Mouse (Mus musculus): ENCODE results near the gene Noa1. TPM values are rescaled to one million over a fixed set of nuclear protein-coding genes. Genes with fewer than 3 reads are reported as not detected.

Noa1 gene
- polyA plus RNA-seq, 1 experiment from 2014 or later: 29.8 TPM

GRCm38 (mm10) chr5:77275950-77276349 lies 33.9 kb downstream of the Noa1 start:
- no peaks in the 10 kb centered on the region for H3K27me3 ChIP-seq (ENCODE audit: insufficient read depth, low read length)
- ATAC-seq (ENCODE audit: insufficient read depth) (no peak), DNase-seq (peak; percentile 71)
- peaks cover 91% of the 10 kb centered on the region for H3K36me3 ChIP-seq (ENCODE audit: insufficient read depth)
- H3K27ac ChIP-seq (ENCODE audit: low read depth): no peak overlapping the region
- H3K9ac ChIP-seq: no peak overlapping the region
- WGBS: 84% methylated on average over 5 of the region's 5 CpGs
- peak; percentile 71 for TF ChIP-seq CTCF (IDR thresholded peaks at IDR 0.05; ENCODE audit: low read depth)
- no peak overlapping the region for H3K4me3 ChIP-seq (ENCODE audit: low read depth, low read length)
- H3K4me1 ChIP-seq (ENCODE audit: insufficient read depth): no peaks in the 10 kb centered on the region
- no peaks in the 10 kb centered on the region for H3K9me3 ChIP-seq (ENCODE audit: low read depth, low read length)
- no peak overlapping the region for H3K4me2 ChIP-seq

- H3K9me3 ChIP-seq (ENCODE audit: low read depth, low read length): no peaks in the 10 kb centered on the region
- ATAC-seq (ENCODE audit: insufficient read depth): no peak
- no peak for TF ChIP-seq CTCF (IDR thresholded peaks at IDR 0.05; ENCODE audit: low read depth)
- H3K9ac ChIP-seq: no peak overlapping the region
- no peak overlapping the region for H3K4me2 ChIP-seq
- H3K27ac ChIP-seq (ENCODE audit: low read depth): no peak overlapping the region
- 71% methylated on average over 7 of the region's 7 CpGs for WGBS
- no peaks in the 10 kb centered on the region for H3K4me1 ChIP-seq (ENCODE audit: insufficient read depth)
- no peak overlapping the region for H3K4me3 ChIP-seq (ENCODE audit: low read depth, low read length)
- DNase-seq: no peak
- H3K36me3 ChIP-seq (ENCODE audit: insufficient read depth): peaks cover 97% of the 10 kb centered on the region
- no peaks in the 10 kb centered on the region for H3K27me3 ChIP-seq (ENCODE audit: insufficient read depth, low read length)
Measured at GRCm38 (mm10) chr5:77273151-77273550, 36.7 kb downstream of the Noa1 start.

GRCm38 (mm10) chr5:77269399-77269798 lies 40.5 kb downstream of the Noa1 start:
- Histone ChIP-seq H3K9ac (no peak overlapping the region), H3K27ac (ENCODE audit: low read depth) (no peak overlapping the region), H3K36me3 (ENCODE audit: insufficient read depth) (peaks cover 66% of the 10 kb centered on the region), H3K27me3 (ENCODE audit: insufficient read depth, low read length) (no peaks in the 10 kb centered on the region), H3K4me2 (no peak overlapping the region), H3K4me1 (ENCODE audit: insufficient read depth) (peaks cover 6% of the 10 kb centered on the region; the same call in 1 of the 2 replicates), H3K9me3 (ENCODE audit: low read depth, low read length) (no peaks in the 10 kb centered on the region), H3K4me3 (ENCODE audit: low read depth, low read length) (no peak overlapping the region)
- 76% methylated on average over 8 of the region's 8 CpGs for WGBS
- DNase-seq (peak; percentile 34), ATAC-seq (ENCODE audit: insufficient read depth) (no peak)
- peak; percentile 61 for TF ChIP-seq CTCF (IDR thresholded peaks at IDR 0.05; ENCODE audit: low read depth)

GRCm38 (mm10) chr5:77267957-77268624 lies 41.8 kb downstream of the Noa1 start:
- peaks cover 6% of the 10 kb centered on the region; the same call in 1 of the 2 replicates for H3K4me1 ChIP-seq (ENCODE audit: insufficient read depth)
- H3K9ac ChIP-seq: no peak overlapping the region
- H3K4me3 ChIP-seq (ENCODE audit: low read depth, low read length): no peak overlapping the region
- no peak overlapping the region for H3K27ac ChIP-seq (ENCODE audit: low read depth)
- H3K9me3 ChIP-seq (ENCODE audit: low read depth, low read length): no peaks in the 10 kb centered on the region
- TF ChIP-seq CTCF (IDR thresholded peaks at IDR 0.05; ENCODE audit: low read depth): no peak
- peaks cover 52% of the 10 kb centered on the region for H3K36me3 ChIP-seq (ENCODE audit: insufficient read depth)
- 91% methylated on average over 30 of the region's 30 CpGs for WGBS
- no peaks in the 10 kb centered on the region for H3K27me3 ChIP-seq (ENCODE audit: insufficient read depth, low read length)
- ATAC-seq (ENCODE audit: insufficient read depth) (no peak), DNase-seq (no peak)
- peak overlapping the region; percentile 77 for H3K4me2 ChIP-seq

GRCm38 (mm10) chr5:77267441-77267840 lies 42.4 kb downstream of the Noa1 start:
- H3K27ac ChIP-seq (ENCODE audit: low read depth): no peak overlapping the region; the same call in 1 of the 2 replicates
- H3K36me3 ChIP-seq (ENCODE audit: insufficient read depth): peaks cover 46% of the 10 kb centered on the region
- peak overlapping the region; percentile 77 for H3K4me2 ChIP-seq
- peak overlapping the region; percentile 94 for H3K9ac ChIP-seq
- H3K4me3 ChIP-seq (ENCODE audit: low read depth, low read length): peak overlapping the region; percentile 94
- WGBS: 69% methylated on average over 4 of the region's 4 CpGs
- ATAC-seq (ENCODE audit: insufficient read depth): no peak
- H3K27me3 ChIP-seq (ENCODE audit: insufficient read depth, low read length): no peaks in the 10 kb centered on the region
- TF ChIP-seq CTCF (IDR thresholded peaks at IDR 0.05; ENCODE audit: low read depth): no peak
- no peaks in the 10 kb centered on the region for H3K9me3 ChIP-seq (ENCODE audit: low read depth, low read length)
- H3K4me1 ChIP-seq (ENCODE audit: insufficient read depth): peaks cover 6% of the 10 kb centered on the region; the same call in 1 of the 2 replicates
- no peak for DNase-seq

GRCm38 (mm10) chr5:77266886-77267401 lies 42.9 kb downstream of the Noa1 start:
- Histone ChIP-seq H3K27me3 (ENCODE audit: insufficient read depth, low read length) (no peaks in the 10 kb centered on the region), H3K36me3 (ENCODE audit: insufficient read depth) (peaks cover 41% of the 10 kb centered on the region), H3K9ac (peak overlapping the region; percentile 94), H3K4me3 (ENCODE audit: low read depth, low read length) (peak overlapping the region; percentile 94), H3K4me1 (ENCODE audit: insufficient read depth) (peaks cover 6% of the 10 kb centered on the region; the same call in 1 of the 2 replicates), H3K27ac (ENCODE audit: low read depth) (peak overlapping the region; percentile 99), H3K4me2 (peak overlapping the region; percentile 77), H3K9me3 (ENCODE audit: low read depth, low read length) (no peaks in the 10 kb centered on the region)
- DNase-seq: peak; percentile 60
- ATAC-seq (ENCODE audit: insufficient read depth): no peak
- no peak for TF ChIP-seq CTCF (IDR thresholded peaks at IDR 0.05; ENCODE audit: low read depth)
- WGBS: 1% methylated on average over 11 of the region's 11 CpGs

GRCm38 (mm10) chr5:77266066-77266885 lies 43.6 kb downstream of the Noa1 start:
- under 1% methylated on average over 63 of the region's 87 CpGs for WGBS
- no peaks in the 10 kb centered on the region for H3K9me3 ChIP-seq (ENCODE audit: low read depth, low read length)
- H3K27me3 ChIP-seq (ENCODE audit: insufficient read depth, low read length): no peaks in the 10 kb centered on the region
- ATAC-seq (ENCODE audit: insufficient read depth): peak; percentile 64
- H3K9ac ChIP-seq: peak overlapping the region; percentile 94
- peak; percentile 80 for DNase-seq
- H3K27ac ChIP-seq (ENCODE audit: low read depth): peak overlapping the region; percentile 99
- H3K4me1 ChIP-seq (ENCODE audit: insufficient read depth): peaks cover 6% of the 10 kb centered on the region; the same call in 1 of the 2 replicates
- peak overlapping the region; percentile 77 for H3K4me2 ChIP-seq
- TF ChIP-seq CTCF (IDR thresholded peaks at IDR 0.05; ENCODE audit: low read depth): no peak
- H3K36me3 ChIP-seq (ENCODE audit: insufficient read depth): peaks cover 35% of the 10 kb centered on the region
- peak overlapping the region; percentile 94 for H3K4me3 ChIP-seq (ENCODE audit: low read depth, low read length)
